Mouse (Mus musculus): ENCODE measurements around the gene Gm11983. TPM values are rescaled to one million over a fixed set of nuclear protein-coding genes. Genes with fewer than 3 reads are reported as not detected.

Gene Gm11983
- total RNA-seq (2023): not detected

GRCm38 (mm10) chr11:6837554-6837953 lies at the start of gene Gm11983:
Gene Gm11983, minus strand, starts transcription at chr11:6837654.

Other genes starting within 250 kb of the Gm11983 start
- 1 to 10 TPM; 1.2 to 2.3 TPM for gene Nacad, start 231.6 kb downstream of the Gm11983 start, total RNA-seq (2023)
- 10 to 100 TPM; 58.8 to 60.4 TPM for gene Tbrg4, start 211.6 kb downstream of the Gm11983 start, total RNA-seq (2023)
- gene Wap, start 199.0 kb downstream of the Gm11983 start, total RNA-seq (2023): not detected
- gene Ramp3, start 179.1 kb downstream of the Gm11983 start, total RNA-seq (2023): not detected
- gene Adcy1, start 225.8 kb upstream of the Gm11983 start, total RNA-seq (2023): not detected